Mouse (Mus musculus) liver, adult 10 weeks (tissue): ENCODE data around the gene Ttc29. TPM values are rescaled to one million over a fixed set of nuclear protein-coding genes. Genes with fewer than 3 reads are reported as not detected.

ENCODE experiments used
- polyA plus RNA-seq: library from polyadenylated mRNA; stranded (reverse); fragments of 350-450 nt; fragmentation: Illumina TruSeq; extraction: RNeasy Lipid Tissue Mini Kit (QIAGEN cat#74804); gene quantifications from one replicate; pipeline ENCODE4 v1.2.3, GENCODE M21; 2014; ENCODE audit warnings: low read depth, low replicate concordance

Gene Ttc29
- polyA plus RNA-seq = not detected

GRCm38 (mm10) chr8:78213074-78213473 is at the start of gene Ttc29:
Ttc29 (plus strand) TSS chr8:78213297.

GRCm38 (mm10) chr8:78436071-78436651 is 223.1 kb downstream of the Ttc29 start, which contains the start of gene Pou4f2:
Pou4f2 (minus strand) TSS chr8:78436645.

Other genes starting within 250 kb of the Ttc29 start
- not detected for gene Pou4f2, start 223.3 kb downstream of the Ttc29 start, polyA plus RNA-seq